Mouse (Mus musculus) kidney, adult 2 months (tissue): ENCODE measurements around the gene B2m.

Experiments
- CTCF ChIP-seq: fragments of 200-500 bp; conservative IDR thresholded peaks from 2 replicates; pipeline ENCODE4 v1.5.1; 2011; ENCODE audit warnings: low read depth, mild to moderate bottlenecking, control low read depth, low read length, moderate library complexity, mixed read lengths; ENCODE audit not compliant: insufficient read depth, insufficient read length
- POLR2A ChIP-seq: fragments of 200-500 bp; IDR thresholded peaks from one replicate; pipeline ENCODE4 v1.6.1; 2011; ENCODE audit warnings: low read depth, low read length, control low read depth

DNA sequence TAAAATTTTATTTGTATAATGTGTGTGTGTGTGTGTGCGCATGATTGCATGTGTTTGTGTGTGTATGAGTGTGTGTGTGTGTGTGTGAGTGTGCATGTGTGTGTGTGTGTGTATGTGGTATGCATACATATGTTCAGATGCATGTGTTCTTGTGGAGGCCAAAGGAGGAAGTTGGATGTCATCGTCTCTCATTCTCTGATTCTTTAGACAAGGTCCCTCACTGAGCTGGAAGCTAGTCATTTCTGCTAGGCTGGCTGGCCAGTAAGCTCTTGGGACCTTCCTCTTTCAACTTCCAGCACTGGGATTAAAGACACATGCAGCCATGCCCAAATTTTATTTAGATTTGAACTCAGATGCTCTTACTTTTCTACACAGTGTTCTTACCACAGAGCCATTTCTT lies 15.4 kb upstream of the B2m start:
- TF ChIP-seq CTCF = no peak
- no peak for TF ChIP-seq POLR2A
